In the genomic region with DNA sequence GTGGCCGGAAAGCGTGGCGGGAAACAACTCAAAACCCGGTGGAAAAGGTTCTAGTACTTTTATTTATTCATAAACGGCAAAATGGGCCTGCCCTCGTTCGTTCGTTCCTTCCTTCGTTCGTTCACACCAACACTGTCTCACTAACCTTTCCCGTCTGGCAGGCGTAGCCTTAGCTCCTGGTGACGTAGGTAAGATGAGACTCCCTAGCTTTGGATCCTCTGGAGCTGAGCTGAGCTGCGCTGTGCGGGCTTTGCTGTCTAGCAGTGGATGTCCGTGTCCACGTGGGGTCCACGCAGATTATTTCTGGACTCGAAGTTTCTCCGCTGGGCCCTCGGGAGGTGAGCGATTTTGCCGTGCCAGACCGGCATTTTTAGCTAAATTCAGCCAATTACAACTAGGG, we compare ENCODE assay signal across 22 mouse cellular contexts.
"Had no signal": no experiment of that assay in that cellular context is flagged by ENCODE, and none has a peak within 500 bp of the region (broad histone marks: within the 10 kb centered on the region; RNA-seq: fewer than 3 reads in every experiment).

No protein-coding gene starts in this region.

- H3K27me3 ChIP-seq: kidney, embryonic 15.5 days; limb, embryonic 12.5 days; limb, embryonic 15.5 days; liver, embryonic 12.5 days; liver, embryonic 15.5 days; lung, embryonic 15.5 days; megakaryocyte, embryonic 14.5 days; midbrain, embryonic 13.5 days; neural tube, embryonic 13.5 days had no signal

- H3K27ac ChIP-seq: kidney, embryonic 15.5 days; left cerebral cortex, adult 2 months; limb, embryonic 12.5 days; limb, embryonic 15.5 days; liver, embryonic 12.5 days; liver, embryonic 15.5 days; lung, embryonic 15.5 days; midbrain, embryonic 10.5 days; midbrain, embryonic 13.5 days; neural tube, embryonic 13.5 days had no signal

- ATAC-seq: liver, embryonic 12.5 days; midbrain, embryonic 13.5 days; midbrain, embryonic 16.5 days had no signal

- H3K4me3 ChIP-seq: kidney, embryonic 15.5 days; left cerebral cortex, adult 2 months; limb, embryonic 12.5 days; limb, embryonic 15.5 days; liver, embryonic 12.5 days; liver, embryonic 15.5 days; lung, embryonic 15.5 days; megakaryocyte, embryonic 14.5 days; midbrain, embryonic 10.5 days; midbrain, embryonic 13.5 days; myocyte; neural tube, embryonic 13.5 days had no signal

- H3K9me3 ChIP-seq: kidney, embryonic 15.5 days; limb, embryonic 12.5 days; limb, embryonic 15.5 days; liver, embryonic 12.5 days; liver, embryonic 15.5 days; lung, embryonic 15.5 days; midbrain, embryonic 13.5 days; neural tube, embryonic 13.5 days had no signal

- H3K4me2 ChIP-seq: kidney, embryonic 15.5 days; limb, embryonic 12.5 days; limb, embryonic 15.5 days; liver, embryonic 12.5 days; liver, embryonic 15.5 days; lung, embryonic 15.5 days; midbrain, embryonic 13.5 days; neural tube, embryonic 13.5 days had no signal

- H3K4me1 ChIP-seq: kidney, embryonic 15.5 days; limb, embryonic 12.5 days; limb, embryonic 15.5 days; liver, embryonic 12.5 days; lung, embryonic 15.5 days; midbrain, embryonic 10.5 days; midbrain, embryonic 13.5 days; neural tube, embryonic 13.5 days had no signal

- DNase-seq: kidney, adult 8-10 months; kidney, postnatal 10 days; kidney, postnatal 36 days; layer of hippocampus, postnatal 36 days; left cerebral cortex, postnatal 4 days; lung, adult 18-20 months; lung, postnatal 10 days; lung, postnatal 36 days; thymus, postnatal 25 days had no signal

- H3K9ac ChIP-seq: kidney, embryonic 15.5 days; limb, embryonic 12.5 days; limb, embryonic 15.5 days; liver, embryonic 12.5 days; liver, embryonic 15.5 days; lung, embryonic 15.5 days; midbrain, embryonic 13.5 days; neural tube, embryonic 13.5 days had no signal
